Mouse (Mus musculus) neural tube, embryonic 12.5 days (tissue): Measurements from ENCODE around the gene Gpc6. TPM values are rescaled to one million over a fixed set of nuclear protein-coding genes. Genes with fewer than 3 reads are reported as not detected.

Source experiments
- microRNA-seq: library from miRNA; unstranded; fragments of <30 nt; microRNA quantifications from one replicate; pipeline ENCODE4, GENCODE M21; 2017
- polyA plus RNA-seq: library from polyadenylated mRNA; unstranded; fragments of >200 nt; fragmentation: Nextera tagmentation; extraction: Ambion mirVana; gene quantifications from 2 replicates; pipeline ENCODE4 v1.2.1, GENCODE M21; 2016

Gpc6 gene
- polyA plus RNA-seq, 1 experiment from 2014 or later = 30.5 TPM

Small RNAs within 50 kb of the gene (microRNA-seq; reads per million reads assigned to microRNA genes)
- not detected for gene Mir6239
